Mouse (Mus musculus) heart, postnatal 10 days (tissue): Measurements from ENCODE around the gene Mrtfa. TPM values are rescaled to one million over a fixed set of nuclear protein-coding genes. Genes with fewer than 3 reads are reported as not detected.
A peak's percentile ranks its signal among the peaks of the same experiment; 100 is the strongest.

Source experiments
- DNase-seq, 2 experiments: peaks; one replicate each; pipeline ENCODE4 v3.0.0; 2021
- intact Hi-C: fragments of 180-260 bp; cut with DNase I; formaldehyde crosslinking; loops from one replicate; pipeline ENCODE4 v1.15.1; 2025
- total RNA-seq, 2 experiments: library from RNA; stranded (reverse); gene quantifications; 2 replicates each; pipeline ENCODE4 v1.2.3; 2021

Gene Mrtfa
- total RNA-seq, 2 experiments from 2014 or later: 16.1 to 17.2 TPM

GRCm38 (mm10) chr15:81105962-81106361 is 84.6 kb downstream of the Mrtfa start:
- intact Hi-C loops: no loop called here
- peak in 1 of 2 experiments; percentile 14 for DNase-seq

DNA sequence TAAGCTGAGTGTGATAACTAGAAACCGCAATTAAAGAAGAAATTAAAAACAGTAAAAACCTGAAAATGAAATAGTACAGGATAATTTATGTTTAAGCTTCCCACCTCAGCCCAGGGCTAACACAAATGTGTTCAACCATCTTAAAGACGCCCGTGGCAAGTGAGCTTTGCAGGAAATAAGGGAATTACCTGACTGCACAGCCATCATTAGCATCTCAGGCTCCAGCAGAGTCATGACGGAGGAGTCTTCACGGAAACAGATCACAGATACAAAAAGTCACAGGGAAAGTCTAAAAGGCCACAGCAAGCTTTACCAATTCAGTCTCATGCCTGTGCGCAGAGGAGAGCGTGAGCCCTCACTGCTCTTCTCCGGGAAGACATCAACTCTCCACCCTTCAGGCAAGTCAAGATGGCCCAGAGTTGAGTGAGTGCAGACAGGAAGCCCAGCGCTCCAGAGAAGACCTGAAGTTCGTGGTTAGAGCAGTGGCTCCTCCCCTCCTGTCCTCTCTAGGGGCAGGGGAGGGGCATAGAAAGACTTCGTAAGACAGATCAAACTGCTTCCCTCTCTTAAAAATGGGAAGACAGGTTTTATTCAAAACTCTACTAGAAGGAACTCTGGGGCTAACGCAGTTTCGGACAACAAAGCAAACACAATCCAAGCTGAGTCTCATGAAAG is 85.8 kb downstream of the Mrtfa start:
- intact Hi-C loops: no loop called here
- peak; percentile 31 to 36 for DNase-seq

DNA sequence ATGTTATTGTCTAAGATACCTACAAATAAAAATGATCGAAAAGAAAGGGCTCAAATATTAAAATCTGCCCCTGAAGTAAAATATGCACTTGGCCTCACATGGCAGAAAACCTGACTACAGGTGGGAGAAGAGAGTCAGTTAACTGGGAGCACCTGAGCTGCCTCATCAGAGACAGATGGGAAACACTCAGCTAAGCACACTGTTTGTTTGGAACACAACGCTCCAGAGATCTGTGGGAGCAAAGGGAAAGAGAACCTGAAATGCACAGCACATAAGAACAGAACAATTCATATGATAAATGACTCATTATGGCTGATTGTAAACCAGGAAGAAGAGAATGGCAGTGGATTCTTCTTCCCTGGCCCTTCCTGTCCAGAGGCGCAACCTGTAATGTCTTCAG is 87.1 kb downstream of the Mrtfa start:
- intact Hi-C loops: no loop called here
- no peak for DNase-seq

DNA sequence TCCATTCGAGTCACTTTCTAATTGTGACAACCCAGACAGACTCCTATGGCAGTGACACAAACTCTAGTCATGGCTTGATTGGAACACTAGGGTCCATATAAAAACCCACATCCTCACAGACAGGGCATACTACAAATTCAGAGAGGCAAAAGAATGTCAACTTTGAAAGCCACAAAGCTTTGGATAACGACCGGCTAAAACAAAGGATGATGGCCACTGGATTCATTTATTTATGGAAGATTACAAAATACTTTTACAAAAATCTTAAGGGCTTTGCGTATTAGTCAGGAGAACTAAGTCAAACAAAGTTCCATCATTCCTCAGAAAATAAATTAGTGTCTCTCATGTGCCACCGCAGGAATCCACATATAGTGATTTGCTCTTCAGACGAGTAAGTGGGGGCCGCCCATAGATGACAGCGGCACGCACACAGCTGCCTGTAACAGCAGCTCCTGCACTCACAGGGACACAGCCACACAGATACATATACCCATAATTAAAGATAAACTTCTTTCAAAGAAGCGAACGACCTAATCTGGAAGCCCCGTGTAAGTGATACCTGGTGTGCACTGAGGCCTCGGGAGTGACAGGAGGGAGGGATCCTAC is 88.2 kb downstream of the Mrtfa start:
- DNase-seq: no peak
- intact Hi-C loops: no loop called here

DNA sequence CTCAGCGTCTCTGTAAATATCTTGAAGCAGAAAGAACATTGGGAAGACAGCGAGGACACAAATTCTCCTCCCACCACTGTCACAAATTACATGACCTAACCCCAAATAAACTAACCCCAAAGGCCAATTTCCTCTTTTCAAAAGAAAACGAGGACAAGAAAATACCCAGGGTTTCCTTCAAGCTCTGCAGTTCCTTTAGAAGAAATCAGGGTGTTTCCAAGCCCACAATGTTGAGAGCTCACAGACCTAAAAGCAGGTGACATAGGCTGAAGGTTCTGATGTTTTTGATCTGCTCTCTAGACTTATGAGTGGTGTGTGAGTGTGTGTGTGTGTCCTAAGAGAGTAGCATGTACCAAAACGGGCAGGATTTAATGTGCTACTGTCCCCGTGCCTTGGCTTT is 89.2 kb downstream of the Mrtfa start:
- intact Hi-C loops: no loop called here
- no peak for DNase-seq

DNA sequence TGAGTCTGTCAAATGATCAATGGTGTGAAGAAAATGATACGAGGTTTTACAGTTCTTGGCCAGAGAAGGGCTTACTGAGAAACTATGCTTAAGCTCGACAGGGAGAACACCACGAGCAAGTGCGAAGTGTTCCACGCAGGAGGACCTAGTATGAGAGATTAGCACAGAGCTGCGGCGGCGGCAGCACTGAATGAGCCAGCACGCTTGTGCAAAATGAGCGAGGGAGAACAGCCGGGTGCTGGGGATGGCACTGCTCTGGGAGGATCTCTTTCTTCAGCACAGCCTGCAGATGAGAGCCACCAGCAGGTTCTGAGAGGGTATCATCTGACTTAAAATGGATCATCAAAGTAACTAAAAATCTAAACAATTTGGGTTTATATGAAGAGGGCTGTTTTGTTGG is 91.3 kb downstream of the Mrtfa start:
- intact Hi-C loops: no loop called here
- no peak for DNase-seq

GRCm38 (mm10) chr15:81098689-81099088 is 91.9 kb downstream of the Mrtfa start:
- no peak for DNase-seq
- intact Hi-C loops: no loop called here

- no peak for DNase-seq
- intact Hi-C loops: no loop called here
Observed at GRCm38 (mm10) chr15:81097896-81098295, 92.7 kb downstream of the Mrtfa start.

DNA sequence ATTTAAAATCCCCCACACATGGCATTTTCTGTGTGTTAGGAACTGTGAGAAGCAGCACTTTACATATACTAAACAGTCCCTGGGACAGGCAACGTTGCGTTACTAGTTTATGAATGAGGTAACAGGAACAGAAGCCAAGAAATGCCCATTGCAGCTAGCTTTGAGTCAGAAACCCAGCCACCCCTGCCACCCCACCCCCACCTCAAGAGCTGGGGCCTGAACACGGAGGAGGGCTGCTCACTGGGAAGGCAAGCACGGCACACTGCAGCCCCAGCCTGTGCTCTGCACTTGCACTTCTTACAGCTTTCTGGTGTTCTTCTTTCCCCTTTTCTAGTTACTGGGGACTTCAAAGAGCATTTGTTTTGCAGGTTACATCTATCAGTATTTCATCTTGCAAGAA is 93.1 kb downstream of the Mrtfa start:
- intact Hi-C loops: no loop called here
- no peak for DNase-seq

DNA sequence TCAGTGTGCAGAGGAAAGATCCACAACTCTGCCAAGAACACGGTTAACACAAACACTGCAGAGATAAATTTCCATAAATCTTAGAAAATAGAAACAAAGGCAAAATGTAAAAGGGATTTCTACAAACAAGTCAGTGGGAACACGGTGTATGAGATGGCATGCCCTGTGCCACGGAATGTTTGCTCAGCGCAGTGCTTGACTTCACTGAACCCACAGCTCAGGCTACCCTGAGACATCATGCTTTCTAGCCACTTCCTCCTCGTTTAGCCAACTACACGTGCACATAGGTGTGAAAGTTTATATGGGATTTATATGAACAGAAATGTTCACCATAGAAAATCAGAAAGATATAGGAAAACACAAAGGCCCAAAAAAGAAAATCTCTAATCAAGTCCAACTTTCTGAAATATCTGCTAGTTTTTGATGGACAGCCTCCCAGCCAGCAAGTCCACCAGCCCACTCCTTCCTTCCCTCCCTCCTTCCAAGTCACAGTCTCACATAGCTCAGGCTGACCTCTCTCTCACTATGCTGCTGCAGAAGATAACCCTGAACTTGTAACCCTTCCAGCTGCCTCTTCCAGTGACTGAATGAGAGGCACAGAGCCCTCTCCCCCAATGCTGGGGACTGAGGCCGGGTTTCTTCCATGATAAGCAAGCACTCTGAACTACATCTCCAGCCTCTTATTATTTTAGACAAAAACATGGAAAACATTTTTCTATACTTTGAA is 94.1 kb downstream of the Mrtfa start:
- peak in 1 of 2 experiments; percentile 22 for DNase-seq
- intact Hi-C loops: no loop called here

DNA sequence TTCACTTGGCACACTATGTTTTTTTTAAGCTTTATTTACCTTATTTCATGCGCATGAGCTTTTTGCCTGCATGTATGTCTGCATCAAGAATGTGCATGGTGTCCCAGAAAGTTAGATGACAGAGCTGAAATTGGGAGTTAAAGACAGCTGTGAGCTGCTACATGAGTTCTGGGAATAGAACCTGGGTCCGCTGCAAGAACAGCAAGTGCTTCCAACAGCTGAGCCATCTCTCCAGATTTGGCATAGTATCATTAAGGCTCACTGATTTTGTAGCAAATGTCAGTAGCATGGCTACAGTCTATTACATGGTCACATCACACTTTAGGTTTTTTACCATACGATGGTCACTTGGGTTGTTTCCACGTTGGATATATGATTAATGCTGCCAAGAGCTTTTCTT is 97.5 kb downstream of the Mrtfa start:
- DNase-seq: peak in 1 of 2 experiments; percentile 20
- intact Hi-C loops: no loop called here

DNA sequence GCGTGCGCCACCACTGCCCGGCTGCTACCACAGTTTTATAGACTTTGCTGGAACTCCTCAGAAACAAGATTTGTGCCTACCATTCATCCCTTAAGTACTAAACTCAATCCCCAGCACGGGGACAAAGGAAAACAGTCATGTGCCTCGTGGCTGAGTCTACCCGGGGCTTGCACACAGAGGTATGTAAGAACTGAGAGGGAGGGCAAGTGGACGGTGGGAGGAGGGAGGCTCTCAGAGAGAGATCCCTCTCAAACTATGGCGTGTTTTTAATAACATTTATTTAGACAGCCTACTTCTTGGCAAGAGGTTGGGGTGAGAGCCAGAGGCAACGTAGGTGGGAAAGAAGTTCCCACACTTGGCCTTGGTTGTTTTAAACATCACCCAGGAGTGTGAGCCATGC is 98.8 kb downstream of the Mrtfa start:
- intact Hi-C loops: no loop called here
- no peak for DNase-seq

DNA sequence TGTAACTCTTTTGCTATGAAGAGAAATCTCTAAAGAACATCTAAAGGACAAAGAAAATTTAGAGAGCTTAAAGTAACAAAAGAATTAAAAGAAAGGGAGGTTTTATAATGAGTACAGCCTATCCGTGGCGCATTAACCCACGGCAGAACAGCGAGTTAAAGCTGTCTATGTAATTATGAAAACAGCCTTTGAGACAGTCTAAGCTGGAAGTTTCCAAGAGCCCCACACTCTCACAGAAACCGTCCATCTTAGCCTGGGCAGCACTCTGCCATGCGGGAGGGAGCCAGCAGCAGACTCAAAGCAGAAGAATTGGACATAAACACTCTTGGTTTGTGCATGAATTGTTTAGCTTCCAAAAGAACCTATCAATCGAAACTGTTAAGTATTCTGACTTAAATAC is 103.0 kb downstream of the Mrtfa start:
- intact Hi-C loops: no loop called here
- no peak for DNase-seq

- peak; percentile 78 to 84 for DNase-seq
- intact Hi-C loops: no loop called here
Observed at GRCm38 (mm10) chr15:81086644-81087480, 103.7 kb downstream of the Mrtfa start.

- intact Hi-C loops: no loop called here
- DNase-seq: no peak
Observed at GRCm38 (mm10) chr15:81083826-81084225, 106.7 kb downstream of the Mrtfa start.

GRCm38 (mm10) chr15:81083281-81083680 is 107.3 kb downstream of the Mrtfa start:
- intact Hi-C loops: no loop called here
- peak in 1 of 2 experiments; percentile 35 for DNase-seq

GRCm38 (mm10) chr15:81081216-81081615 is 109.3 kb downstream of the Mrtfa start:
- intact Hi-C loops: no loop called here
- no peak for DNase-seq

DNA sequence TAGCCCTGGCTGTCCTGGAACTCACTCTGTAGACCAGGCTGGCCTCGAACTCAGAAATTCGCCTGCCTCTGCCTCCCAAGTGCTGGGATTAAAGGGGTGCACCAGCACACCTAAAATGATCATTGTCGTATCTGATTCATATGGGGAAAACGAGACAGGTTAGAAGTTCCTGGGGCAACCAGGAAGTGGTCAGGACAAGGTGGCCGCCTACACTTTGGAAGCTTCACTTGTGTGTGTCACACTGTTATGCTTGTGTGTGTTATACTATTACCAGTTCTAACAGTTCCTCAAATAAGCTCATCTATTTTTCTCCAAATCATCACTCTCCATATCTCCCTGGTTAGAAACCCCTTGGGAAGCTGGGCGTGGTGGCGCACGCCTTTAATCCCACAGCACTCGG is 110.2 kb downstream of the Mrtfa start:
- intact Hi-C loops: no loop called here

GRCm38 (mm10) chr15:81079255-81079654 is 111.3 kb downstream of the Mrtfa start:
- no peak for DNase-seq
- intact Hi-C loops: no loop called here

More for the DNA sequence above, 110.2 kb downstream of the Mrtfa start:
- DNase-seq: no peak

GRCm38 (mm10) chr15:81077551-81077950 is 113.0 kb downstream of the Mrtfa start:
- DNase-seq: no peak
- intact Hi-C loops: no loop called here

DNA sequence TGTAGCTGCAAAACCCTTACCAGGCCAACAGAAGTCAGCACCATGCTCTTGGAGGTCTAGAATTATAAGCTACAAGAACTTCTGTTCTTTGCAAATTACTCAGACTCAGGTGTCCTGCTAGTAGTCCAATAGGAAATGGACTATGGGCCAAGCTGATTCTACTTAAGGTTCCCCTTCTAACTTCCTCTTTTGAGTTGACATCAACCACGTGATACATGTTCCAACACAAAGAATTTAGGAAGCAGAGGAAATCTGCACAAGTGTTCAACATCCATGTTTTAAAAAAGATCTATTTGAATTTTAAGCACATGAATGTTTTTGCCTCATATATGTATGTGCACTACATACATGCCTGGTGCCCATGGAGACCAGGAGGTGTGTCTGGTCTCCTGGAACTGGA is 116.0 kb downstream of the Mrtfa start:
- intact Hi-C loops: no loop called here
- DNase-seq: no peak
